Mouse (Mus musculus): Measurements from ENCODE around the gene Nmrk2.

GRCm38 (mm10) chr10:81182336-81183333, 19.2 kb downstream of the Nmrk2 start, which contains the start of gene Dapk3:
- TF ChIP-seq CTCF (IDR thresholded peaks at IDR 0.05; ENCODE audit: low read depth) (no peak), EP300 (IDR thresholded peaks at IDR 0.05; ENCODE audit: low read depth) (peak; percentile 27; the same call in 1 of the 2 replicates)
